Mouse (Mus musculus) cerebellum, adult 2 months (tissue): ENCODE results near the gene Rer1. TPM values are rescaled to one million over a fixed set of nuclear protein-coding genes. Genes with fewer than 3 reads are reported as not detected.

Experiments used
- DNase-seq, 2 experiments: peaks; one replicate each; pipeline ENCODE4 v3.0.0; 2021
- H3K27ac ChIP-seq: fragments of 200-500 bp; 2 replicates; pipeline ENCODE4 v1.5.1; 2012; ENCODE audit warnings: low read length, control low read depth, inconsistent platforms; ENCODE audit not compliant: insufficient read depth
- H3K27me3 ChIP-seq: fragments of 200-500 bp; 2 replicates; pipeline ENCODE4 v1.6.1; 2012; ENCODE audit warnings: inconsistent platforms, mild to moderate bottlenecking, low read length, moderate library complexity; ENCODE audit not compliant: control insufficient read depth, insufficient read depth
- H3K4me1 ChIP-seq: fragments of 200-500 bp; 2 replicates; pipeline ENCODE4 v1.6.1; 2011; ENCODE audit warnings: low read length; ENCODE audit not compliant: control insufficient read depth, insufficient read depth
- H3K4me3 ChIP-seq: fragments of 200-500 bp; replicated peaks from 2 replicates; pipeline ENCODE3; 2011; ENCODE audit warnings: mild to moderate bottlenecking, low read depth, low read length, control low read depth; ENCODE audit not compliant: insufficient read depth
- CTCF ChIP-seq: fragments of 200-500 bp; IDR thresholded peaks from 2 replicates; pipeline ENCODE4 v1.5.1; 2011; ENCODE audit warnings: low read depth, mild to moderate bottlenecking, control low read depth, low read length, moderate library complexity, borderline replicate concordance; ENCODE audit not compliant: insufficient read depth
- POLR2A ChIP-seq: fragments of 200-500 bp; IDR thresholded peaks from 2 replicates; pipeline ENCODE4 v1.6.1; 2011; ENCODE audit warnings: low read length, control low read depth, borderline replicate concordance; ENCODE audit not compliant: insufficient read depth
- WGBS: fragments of 180-500 bp; shearing (Covaris S2); methylation state at CpG from one replicate; pipeline ENCODE4 v1.1.7; 2018; 5-methylcytosine and 5-hydroxymethylcytosine counted together
- polyA plus RNA-seq: library from polyadenylated mRNA; depleted of rRNA; stranded (reverse); fragments of >200 nt; gene quantifications from 2 replicates; pipeline ENCODE4 v1.2.3, GENCODE M21; 2012

The Rer1 gene
- polyA plus RNA-seq, 1 experiment, result 102 TPM

- peaks cover 37% of the 10 kb centered on the region for H3K4me1 ChIP-seq
- no peaks in the 10 kb centered on the region for H3K27me3 ChIP-seq
- peak overlapping the region; percentile 14 for H3K4me3 ChIP-seq
- DNase-seq, result peak; percentile 88 to 94
- peak overlapping the region; percentile 22; the same call in 1 of the 2 replicates for H3K27ac ChIP-seq
- no peak for TF ChIP-seq POLR2A
- peak; percentile 89 for TF ChIP-seq CTCF
- 5% methylated on average over 15 of the region's 15 CpGs for WGBS
Measured at GRCm38 (mm10) chr4:155065970-155066833, 20.0 kb downstream of the Rer1 start.

DNA sequence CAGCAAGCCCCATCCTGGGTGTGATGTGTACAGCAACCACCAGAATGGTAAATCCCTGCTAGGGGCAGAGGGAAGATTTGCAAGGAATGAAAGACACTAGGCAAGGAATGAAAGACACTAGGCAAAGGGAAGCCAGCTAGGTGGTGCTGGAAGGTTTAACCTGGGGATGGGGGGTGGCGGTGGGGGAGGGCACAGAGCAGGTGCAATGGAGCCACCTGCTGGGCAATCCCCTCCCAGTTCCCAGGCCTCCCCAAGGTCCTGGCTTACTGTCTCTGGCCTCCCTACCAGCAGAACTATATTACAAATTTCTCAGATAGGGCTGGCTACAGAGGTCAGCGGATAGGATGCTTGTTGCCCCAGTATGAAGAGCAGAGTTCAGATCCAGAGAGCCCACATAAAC, 21.7 kb downstream of the Rer1 start:
- Histone ChIP-seq H3K27me3 (no peaks in the 10 kb centered on the region), H3K4me1 (peaks cover 20% of the 10 kb centered on the region), H3K4me3 (no peak overlapping the region), H3K27ac (no peak overlapping the region)
- WGBS, result 84% methylated on average over 2 of the region's 2 CpGs
- DNase-seq, result no peak
- no peak for TF ChIP-seq CTCF
- no peak for TF ChIP-seq POLR2A

- WGBS, result 79% methylated on average over 3 of the region's 3 CpGs
- TF ChIP-seq CTCF, result no peak
- TF ChIP-seq POLR2A, result no peak
Measured at GRCm38 (mm10) chr4:155063895-155064294, 22.3 kb downstream of the Rer1 start.

DNA sequence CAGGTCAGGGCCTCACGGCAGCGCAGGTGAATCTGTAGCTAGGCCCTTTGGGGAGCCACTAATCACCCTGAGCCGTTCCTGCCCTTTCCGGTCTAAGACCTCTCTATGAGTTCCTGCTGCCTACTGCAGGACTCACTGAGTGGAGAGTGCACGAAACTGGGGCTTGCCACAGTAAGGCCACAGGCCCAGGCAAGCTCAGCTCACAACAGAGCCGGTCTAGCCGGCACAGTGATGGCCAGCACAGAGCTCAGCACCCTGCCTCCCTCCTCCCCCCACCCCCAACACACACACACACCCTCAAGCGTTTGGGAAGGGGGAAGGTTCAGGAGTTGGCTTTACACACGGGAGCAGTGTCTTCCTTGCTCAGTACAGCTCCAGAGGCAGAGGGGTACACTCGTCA, 27.9 kb downstream of the Rer1 start:
- no peak for TF ChIP-seq POLR2A
- no peak for TF ChIP-seq CTCF
- Histone ChIP-seq H3K27ac (no peak overlapping the region), H3K4me1 (peaks cover 30% of the 10 kb centered on the region), H3K4me3 (no peak overlapping the region), H3K27me3 (no peaks in the 10 kb centered on the region)
- no peak for DNase-seq
- WGBS, result 79% methylated on average over 10 of the region's 10 CpGs

More at GRCm38 (mm10) chr4:155063895-155064294, 22.3 kb downstream of the Rer1 start:
- H3K27ac ChIP-seq, result no peak overlapping the region
- no peaks in the 10 kb centered on the region for H3K27me3 ChIP-seq
- peaks cover 15% of the 10 kb centered on the region for H3K4me1 ChIP-seq
- DNase-seq, result no peak
- H3K4me3 ChIP-seq, result no peak overlapping the region

DNA sequence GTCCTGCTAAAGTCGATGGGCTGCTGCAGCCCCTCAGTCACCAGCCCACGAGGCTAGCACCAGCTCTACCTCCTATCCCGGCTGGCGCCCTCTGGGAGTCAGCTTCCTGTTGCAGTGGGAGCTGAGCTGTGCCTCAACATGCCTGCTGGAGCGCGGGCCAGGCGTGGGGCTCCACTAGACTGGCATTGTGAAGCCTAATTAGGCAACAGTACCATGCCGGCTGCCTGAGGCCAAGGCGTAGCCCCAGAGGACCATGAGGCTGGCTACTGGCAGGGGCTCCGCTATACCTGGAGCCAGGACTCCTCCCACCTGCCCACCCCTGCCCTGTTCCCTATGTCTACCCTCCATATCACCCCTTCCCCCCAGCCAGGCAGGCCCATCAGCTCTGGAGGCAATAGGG, 29.5 kb downstream of the Rer1 start, which contains the start of gene Plch2:
Gene Plch2 (minus strand): TSS at position 61 of the 400 bp plus-strand sequence.
- Histone ChIP-seq H3K27ac (no peak within 1 kb of the TSS), H3K4me1 (peaks cover 41% of the 10 kb centered on the region), H3K27me3 (no peaks in the 10 kb centered on the region), H3K4me3 (no peak within 1 kb of the TSS)
- no peak for DNase-seq
- WGBS, result 67% methylated on average over 10 of the region's 10 CpGs
- TF ChIP-seq POLR2A (no peak), CTCF (no peak)

DNA sequence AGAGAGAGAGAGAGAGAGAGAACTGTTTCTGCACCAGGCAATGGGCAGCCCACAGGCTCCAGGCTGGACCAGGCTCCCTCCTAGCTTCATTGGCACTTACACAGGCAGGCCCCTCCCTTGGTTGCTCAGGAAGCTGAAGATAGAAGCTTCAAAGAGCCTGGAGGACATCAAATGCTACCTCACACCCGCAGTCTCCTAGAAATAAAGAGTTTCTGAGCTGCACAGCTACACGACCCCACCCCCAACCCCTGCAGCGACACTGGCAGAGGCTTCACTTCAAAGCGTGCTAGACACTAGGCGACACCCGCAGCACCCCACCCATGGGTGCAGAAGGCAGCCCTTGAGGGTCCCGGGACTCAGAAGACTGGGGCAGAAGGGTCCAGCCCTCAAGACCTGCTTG, 36.1 kb downstream of the Rer1 start:
- WGBS, result 87% methylated on average over 7 of the region's 7 CpGs
- no peak overlapping the region for H3K27ac ChIP-seq
- no peak overlapping the region for H3K4me3 ChIP-seq
- TF ChIP-seq POLR2A (no peak), CTCF (no peak)
- no peak for DNase-seq
- H3K27me3 ChIP-seq, result no peaks in the 10 kb centered on the region
- peaks cover 34% of the 10 kb centered on the region for H3K4me1 ChIP-seq

DNA sequence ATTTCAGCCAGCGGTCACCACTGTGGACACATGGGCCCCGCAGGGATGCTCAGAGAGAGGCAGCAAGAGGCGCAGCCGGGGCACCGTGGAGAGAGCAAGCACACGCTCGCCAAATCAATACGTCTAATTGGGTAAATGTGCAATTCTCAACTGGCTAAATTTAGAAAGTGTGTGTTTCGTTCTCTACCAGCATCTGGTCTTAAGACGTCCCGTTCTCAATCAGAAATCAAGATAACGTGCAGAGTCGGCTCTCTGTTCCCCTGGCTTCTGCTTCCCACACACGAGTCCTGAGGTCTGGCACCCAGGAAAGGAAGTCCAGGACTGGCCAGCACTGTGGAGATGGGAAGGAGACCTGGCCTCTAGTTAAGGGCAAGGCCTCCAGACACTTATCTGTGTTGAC, 39.5 kb downstream of the Rer1 start:
- WGBS, result 87% methylated on average over 14 of the region's 14 CpGs
- Histone ChIP-seq H3K4me1 (peaks cover 17% of the 10 kb centered on the region), H3K27ac (no peak overlapping the region), H3K27me3 (no peaks in the 10 kb centered on the region), H3K4me3 (no peak overlapping the region)
- no peak for DNase-seq
- TF ChIP-seq CTCF, result no peak
- TF ChIP-seq POLR2A, result no peak

DNA sequence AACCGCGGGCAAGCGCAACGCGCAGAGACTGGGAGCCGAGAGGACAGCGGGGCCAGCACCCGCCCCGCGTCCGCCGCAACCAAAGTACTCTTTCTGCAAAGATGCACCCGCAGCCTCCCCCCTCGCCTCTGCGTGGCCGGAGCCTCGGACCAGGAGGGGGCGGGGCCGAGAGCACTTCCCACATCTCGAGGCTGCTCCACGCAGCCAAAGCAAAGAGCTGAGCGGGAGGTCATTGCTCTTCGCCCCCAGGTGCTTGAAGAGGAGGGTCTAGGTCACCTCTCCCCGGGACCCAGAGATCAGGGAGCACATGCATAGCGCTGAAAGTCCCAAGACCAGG, 42.9 kb downstream of the Rer1 start:
- peak overlapping the region; percentile 25 for H3K4me3 ChIP-seq
- DNase-seq, result peak; percentile 60 to 66
- H3K27ac ChIP-seq, result no peak overlapping the region
- H3K4me1 ChIP-seq, result peaks cover 26% of the 10 kb centered on the region
- no peak for TF ChIP-seq CTCF
- no peak for TF ChIP-seq POLR2A
- WGBS, result 1% methylated on average over 25 of the region's 25 CpGs
- no peaks in the 10 kb centered on the region for H3K27me3 ChIP-seq
